Comparison of ENCODE assay signal across 8 mouse cellular contexts in the genomic region with DNA sequence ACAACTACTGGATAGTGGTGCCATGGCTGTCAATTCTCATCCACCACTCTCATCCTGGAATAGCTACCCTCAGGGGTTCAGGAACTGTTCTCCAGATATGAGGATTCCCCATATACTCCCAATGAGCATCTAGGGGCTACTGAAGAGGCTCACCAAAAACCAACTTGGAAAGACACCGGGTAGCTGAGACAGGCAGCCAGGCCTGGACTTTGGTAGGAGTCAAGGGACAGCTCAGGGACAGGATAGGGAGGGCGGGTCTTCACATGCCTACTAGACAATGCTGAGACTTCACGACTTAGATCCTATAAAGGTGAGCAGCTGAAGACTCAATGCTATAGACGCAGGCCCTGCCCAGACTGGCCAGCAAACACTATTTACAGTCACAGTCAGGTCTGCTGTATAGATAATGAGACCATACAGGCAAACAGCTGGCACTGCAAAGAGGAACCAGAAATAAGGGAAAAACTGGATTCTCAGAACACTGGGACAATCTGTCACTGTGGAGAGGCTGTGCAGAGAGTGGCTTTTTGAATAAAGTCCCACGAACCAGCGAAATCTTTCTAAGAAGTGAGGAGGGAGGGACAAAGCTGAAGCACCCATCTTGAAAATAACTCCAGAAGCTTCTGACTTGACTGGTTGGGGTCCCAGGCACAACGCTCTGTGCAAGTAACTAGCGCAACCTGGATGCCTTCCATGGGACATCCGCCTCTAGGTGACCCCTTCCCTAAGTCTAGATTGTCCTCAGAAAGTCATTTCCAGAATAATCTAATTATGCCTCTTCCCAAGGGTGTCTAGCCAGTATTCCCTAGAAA. TPM values are rescaled to one million over a fixed set of nuclear protein-coding genes. Genes with fewer than 3 reads are reported as not detected.
DNase-seq lines count a peak whose midpoint lies in the region; ATAC-seq and TF ChIP-seq lines count a peak whose summit lies in the region.

No protein-coding gene starts in this region.

- H3K36me3 ChIP-seq in midbrain, embryonic 11.5 days (ENCODE audit: control insufficient read depth, insufficient read depth, low read length), result peaks cover 4% of the 10 kb centered on the region; the same call in 1 of the 2 replicates

- peak overlapping the region; percentile 64 for H3K4me2 ChIP-seq in midbrain, embryonic 11.5 days

- peak overlapping the region; percentile 9; the same call in 1 of the 2 replicates for H3K27ac ChIP-seq in bone marrow macrophage, adult 2 months (ENCODE audit: insufficient read depth, low read depth, low read length)
- H3K27ac ChIP-seq in midbrain, embryonic 11.5 days (ENCODE audit: low read depth, low read length), result no peak overlapping the region

- 63% methylated on average over 9 of the region's 9 CpGs for WGBS in midbrain, embryonic 11.5 days

- DNase-seq in kidney, adult 9 months, result peak; percentile 26
- DNase-seq in kidney, postnatal 36 days, result no peak
- no peak for DNase-seq in midbrain, embryonic 11.5 days (ENCODE audit: low spot score, missing footprints)
- no peak for DNase-seq in layer of hippocampus, adult 9-10 months (ENCODE audit: low spot score)
- DNase-seq in adrenal gland, postnatal 25 days, result no peak
- DNase-seq in spleen, postnatal 36 days (ENCODE audit: low spot score in 2 of 2), result no peak

- 0 out of 4 replicates have a peak, but pooled peaks have one; percentile 1 to 12 for ATAC-seq in hematopoietic stem cell, adult 5-6 weeks (replicated peaks in 1 of 2; ENCODE audit: insufficient read depth in 1 of 2, low FRiP score in 2 of 2, low TSS enrichment in 1 of 2, low read depth in 1 of 2, poor library complexity in 2 of 2, severe bottlenecking in 2 of 2)
- ATAC-seq in midbrain, embryonic 11.5 days (ENCODE audit: low FRiP score), result no peak

- H3K4me3 ChIP-seq in bone marrow macrophage, adult 2 months (ENCODE audit: insufficient read depth, low read length), result peak overlapping the region; percentile 59
- H3K4me3 ChIP-seq in midbrain, embryonic 11.5 days (ENCODE audit: low read depth, low read length), result peak overlapping the region; percentile 71

- no peak for TF ChIP-seq POLR2A in bone marrow macrophage, adult 2 months (IDR thresholded peaks at IDR 0.05; ENCODE audit: borderline replicate concordance, low read depth, low read length)

- TF ChIP-seq CTCF in bone marrow macrophage, adult 2 months (IDR thresholded peaks at IDR 0.05; ENCODE audit: low read depth, low read length), result no peak

- no peaks in the 10 kb centered on the region for H3K27me3 ChIP-seq in midbrain, embryonic 11.5 days (ENCODE audit: control insufficient read depth, insufficient read depth, low read length)

- H3K4me1 ChIP-seq in bone marrow macrophage, adult 2 months (ENCODE audit: control insufficient read depth, insufficient read depth, low read length), result peaks cover 28% of the 10 kb centered on the region
- peaks cover 8% of the 10 kb centered on the region for H3K4me1 ChIP-seq in midbrain, embryonic 11.5 days (ENCODE audit: control insufficient read depth, insufficient read depth, low read length)

- peak overlapping the region; percentile 43 for H3K9ac ChIP-seq in midbrain, embryonic 11.5 days (ENCODE audit: low read length)

- no peaks in the 10 kb centered on the region for H3K9me3 ChIP-seq in midbrain, embryonic 11.5 days (ENCODE audit: control insufficient read depth, low read length)

RNA-seq across cellular contexts. Expression of a gene that starts 0.9 kb away (rescaled TPM):
- polyA plus RNA-seq in bone marrow macrophage, adult 2 months (2012; ENCODE audit: insufficient read depth, insufficient read length, missing spikeins), result 3.3 and 4.7 TPM in 2 replicates
- 5.6 and 6.1 TPM in 2 replicates for total RNA-seq in hematopoietic stem cell, adult 5-6 weeks (2017)
- polyA plus RNA-seq in midbrain, embryonic 11.5 days (2014; fragmentation: Nextera tagmentation; extraction: Ambion mirVana), result 2.1 and 3.5 TPM in 2 replicates
- 17.9 and 18.1 TPM in 2 replicates for total RNA-seq in adrenal gland, postnatal 25 days (2021)

RNA-seq across cellular contexts. Expression of a gene that starts 20.4 kb away (rescaled TPM):
- polyA plus RNA-seq in bone marrow macrophage, adult 2 months (2012; ENCODE audit: insufficient read depth, insufficient read length, missing spikeins), result not detected in 2 replicates
- total RNA-seq in hematopoietic stem cell, adult 5-6 weeks (2017), result not detected in 2 replicates
- polyA plus RNA-seq in midbrain, embryonic 11.5 days (2014; fragmentation: Nextera tagmentation; extraction: Ambion mirVana), result not detected in 2 replicates
- total RNA-seq in adrenal gland, postnatal 25 days (2021), result 0.43 and 0.57 TPM in 2 replicates

RNA-seq across cellular contexts. Expression of a gene that starts 26.4 kb away (rescaled TPM):
- 0.11 TPM in 1 of 2 replicates, not detected in the other for polyA plus RNA-seq in bone marrow macrophage, adult 2 months (2012; ENCODE audit: insufficient read depth, insufficient read length, missing spikeins)
- total RNA-seq in hematopoietic stem cell, adult 5-6 weeks (2017), result 0.10 and 0.38 TPM in 2 replicates
- 0.03 and 0.04 TPM in 2 replicates for polyA plus RNA-seq in midbrain, embryonic 11.5 days (2014; fragmentation: Nextera tagmentation; extraction: Ambion mirVana)
- 0.95 and 1.0 TPM in 2 replicates for total RNA-seq in adrenal gland, postnatal 25 days (2021)

RNA-seq across cellular contexts. Expression of a gene that starts 29.4 kb away (rescaled TPM):
- polyA plus RNA-seq in bone marrow macrophage, adult 2 months (2012; ENCODE audit: insufficient read depth, insufficient read length, missing spikeins), result 32.1 and 32.3 TPM in 2 replicates
- total RNA-seq in hematopoietic stem cell, adult 5-6 weeks (2017), result 48.5 and 54.2 TPM in 2 replicates
- polyA plus RNA-seq in midbrain, embryonic 11.5 days (2014; fragmentation: Nextera tagmentation; extraction: Ambion mirVana), result 92.9 and 96.6 TPM in 2 replicates
- total RNA-seq in adrenal gland, postnatal 25 days (2021), result 49.2 and 54.6 TPM in 2 replicates

RNA-seq across cellular contexts. Expression of a gene that starts 39.6 kb away (rescaled TPM):
- polyA plus RNA-seq in bone marrow macrophage, adult 2 months (2012; ENCODE audit: insufficient read depth, insufficient read length, missing spikeins), result 20.1 and 24.1 TPM in 2 replicates
- 47.6 and 49.0 TPM in 2 replicates for total RNA-seq in hematopoietic stem cell, adult 5-6 weeks (2017)
- 88.7 and 93.3 TPM in 2 replicates for polyA plus RNA-seq in midbrain, embryonic 11.5 days (2014; fragmentation: Nextera tagmentation; extraction: Ambion mirVana)
- total RNA-seq in adrenal gland, postnatal 25 days (2021), result 42.3 and 52.6 TPM in 2 replicates
